ENCODE assay signal across 16 mouse cellular contexts in genomic region chr14:83002178-83002911, GRCm38 (mm10).
"Had no signal": no experiment of that assay in that cellular context is flagged by ENCODE, and none has a peak within 500 bp of the region (broad histone marks: within the 10 kb centered on the region; RNA-seq: fewer than 3 reads in every experiment).

No protein-coding gene starts in this region.

- ATAC-seq: hindbrain, embryonic 16.5 days; inflammation-experienced regulatory T-cells, adult 6 months; midbrain, embryonic 16.5 days had no signal

- DNase-seq: lung, adult 2 months; lung, postnatal 10 days; retina, postnatal 1 day; thymus, postnatal 36 days had no signal

- H3K27me3 ChIP-seq: hindbrain, embryonic 12.5 days; liver, embryonic 15.5 days; megakaryocyte, embryonic 14.5 days; neural tube, embryonic 13.5 days had no signal

- H3K9ac ChIP-seq: hindbrain, embryonic 12.5 days; liver, embryonic 15.5 days; neural tube, embryonic 13.5 days had no signal

- H3K9me3 ChIP-seq: hindbrain, embryonic 12.5 days; limb, embryonic 10.5 days; liver, embryonic 15.5 days; megakaryocyte, embryonic 14.5 days; neural tube, embryonic 13.5 days had no signal

- H3K27ac ChIP-seq: hindbrain, embryonic 12.5 days; left cerebral cortex, adult 2 months; limb, embryonic 10.5 days; liver, embryonic 15.5 days; macrophage; neural tube, embryonic 13.5 days had no signal

- H3K4me3 ChIP-seq: hindbrain, embryonic 12.5 days; left cerebral cortex, adult 2 months; limb, embryonic 10.5 days; liver, embryonic 15.5 days; megakaryocyte, embryonic 14.5 days; neural tube, embryonic 13.5 days had no signal

- H3K4me1 ChIP-seq: hindbrain, embryonic 12.5 days; limb, embryonic 10.5 days; liver, embryonic 15.5 days; megakaryocyte, embryonic 14.5 days; neural tube, embryonic 13.5 days had no signal

- H3K4me2 ChIP-seq: hindbrain, embryonic 12.5 days; liver, embryonic 11.5 days; liver, embryonic 15.5 days; midbrain, embryonic 11.5 days; neural tube, embryonic 13.5 days had no signal

- H3K36me3 ChIP-seq: hindbrain, embryonic 12.5 days; limb, embryonic 10.5 days; liver, embryonic 15.5 days; neural tube, embryonic 13.5 days had no signal
